Mouse (Mus musculus): ENCODE measurements around the gene Hmgn5. TPM values are rescaled to one million over a fixed set of nuclear protein-coding genes. Genes with fewer than 3 reads are reported as not detected.

Hmgn5 gene
- polyA plus RNA-seq, 1 experiment from 2014 or later = 20.7 TPM

DNA sequence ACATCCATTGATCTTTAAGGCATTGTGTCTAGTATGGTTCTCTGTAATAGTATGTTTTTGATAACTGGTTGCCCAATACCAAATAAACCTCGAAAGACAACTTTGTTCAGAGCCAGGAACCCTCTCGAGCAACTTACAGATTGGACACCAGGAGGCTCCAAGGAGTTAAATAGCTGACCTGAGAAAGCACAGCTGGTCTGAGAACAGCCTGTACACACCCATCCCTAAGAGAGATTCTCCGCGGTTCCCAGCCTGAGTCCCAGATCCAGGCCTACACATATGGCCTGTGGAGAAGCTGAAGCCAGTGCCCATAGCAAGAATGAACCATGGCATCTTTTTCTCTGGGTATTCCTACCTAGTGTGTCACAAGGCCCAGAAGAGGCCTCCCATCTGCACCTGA, 11.9 kb downstream of the Hmgn5 start:
- no peak overlapping the region for H3K27ac ChIP-seq (replicated peaks; ENCODE audit: low read depth, low read length)
- H3K4me3 ChIP-seq (ENCODE audit: low read depth, low read length) = no peak overlapping the region
- H3K4me1 ChIP-seq (ENCODE audit: control insufficient read depth, insufficient read depth, low read length) = no peaks in the 10 kb centered on the region
- no peak overlapping the region for H3K4me2 ChIP-seq (ENCODE audit: low read depth, severe bottlenecking)
- whole genome bisulfite sequencing = 73% methylated on average over 4 of the region's 4 CpGs
- ATAC-seq (ENCODE audit: insufficient number of reproducible peaks, low FRiP score, low TSS enrichment, low read depth) (no peak), DNase-seq (ENCODE audit: low spot score) (no peak)
- no peak overlapping the region for H3K9ac ChIP-seq (ENCODE audit: low read length)
- H3K27me3 ChIP-seq (ENCODE audit: control insufficient read depth, insufficient read depth, low read length) = no peaks in the 10 kb centered on the region
- H3K36me3 ChIP-seq (ENCODE audit: control insufficient read depth, insufficient read depth, low read length) = no peaks in the 10 kb centered on the region
- H3K9me3 ChIP-seq (ENCODE audit: control insufficient read depth, low read length) = no peaks in the 10 kb centered on the region

Other genes with a start within 250 kb of the Hmgn5 start
- gene Brwd3, start 179.0 kb downstream of the Hmgn5 start, polyA plus RNA-seq (2014; fragmentation: Nextera tagmentation; extraction: Ambion mirVana) = 4.3 and 5.3 TPM in 2 replicates
- gene Sh3bgrl, start 82.0 kb upstream of the Hmgn5 start, polyA plus RNA-seq (2014; fragmentation: Nextera tagmentation; extraction: Ambion mirVana) = 170 and 173 TPM in 2 replicates
- 0.17 TPM in 1 of 2 replicates, not detected in the other for gene Gm6377, start 183.4 kb upstream of the Hmgn5 start, polyA plus RNA-seq (2014; fragmentation: Nextera tagmentation; extraction: Ambion mirVana)

All from limb, embryonic 11.5 days (tissue).